Mouse (Mus musculus) CD4-positive helper T cell, adult 2 months (primary cell): ENCODE measurements at regions not wholly inside any gene's neighbourhood (a gene's known extent, or its start where the extent isn't known, plus 50 kb on each side); places are given as distances from the start of the nearest gene placed in this dataset.

Source experiments
- DNase-seq: peaks from one replicate; pipeline ENCODE4 v3.0.0-alpha.2; 2012; ENCODE audit warnings: low read depth, missing footprints, low spot score

DNA sequence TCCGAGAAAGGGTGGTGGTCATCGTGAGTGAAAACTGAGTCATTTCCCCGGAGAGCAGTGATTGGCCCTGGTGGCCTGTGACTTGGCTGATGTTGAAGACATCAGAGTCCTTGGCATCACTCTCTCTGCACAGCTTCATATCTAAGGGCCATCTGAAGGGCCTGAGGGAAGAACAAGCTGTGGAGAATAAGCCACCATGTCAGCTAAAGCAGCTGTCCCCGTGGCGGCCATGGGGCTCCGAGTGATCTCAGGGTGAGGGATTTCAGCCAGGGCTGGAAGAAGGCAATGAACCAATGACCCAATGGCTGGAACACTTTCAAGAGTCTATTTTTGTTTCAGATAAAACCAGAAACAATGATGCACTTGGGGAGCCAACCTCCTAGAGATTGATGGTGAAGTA lies 62.2 kb downstream of the Ttc32 start:
- DNase-seq: no peak

- DNase-seq: no peak
Measured at GRCm38 (mm10) chr12:9095061-9095460, 65.3 kb downstream of the Ttc32 start.

GRCm38 (mm10) chr12:9106416-9106815 lies 76.6 kb downstream of the Ttc32 start:
- DNase-seq: no peak

DNA sequence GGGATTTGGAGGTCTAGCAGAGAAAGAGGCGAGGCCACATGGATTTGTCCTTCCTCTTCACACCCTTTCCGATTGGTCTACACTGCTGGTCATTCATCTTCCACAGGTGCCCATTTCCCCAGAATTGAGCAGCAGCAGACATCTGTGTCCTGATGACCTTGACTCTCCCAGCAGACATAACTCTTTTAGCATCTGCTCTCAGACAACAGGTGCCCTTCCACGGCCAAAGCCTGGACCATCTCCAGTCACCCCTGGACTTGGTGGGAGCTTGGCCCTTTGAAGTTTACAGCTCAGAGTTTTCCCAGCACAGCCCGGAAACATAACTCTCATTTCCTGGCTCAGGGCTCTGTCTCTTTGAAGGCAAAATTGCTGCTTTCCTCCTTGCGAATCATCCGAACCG lies 80.0 kb downstream of the Ttc32 start:
- no peak for DNase-seq

DNA sequence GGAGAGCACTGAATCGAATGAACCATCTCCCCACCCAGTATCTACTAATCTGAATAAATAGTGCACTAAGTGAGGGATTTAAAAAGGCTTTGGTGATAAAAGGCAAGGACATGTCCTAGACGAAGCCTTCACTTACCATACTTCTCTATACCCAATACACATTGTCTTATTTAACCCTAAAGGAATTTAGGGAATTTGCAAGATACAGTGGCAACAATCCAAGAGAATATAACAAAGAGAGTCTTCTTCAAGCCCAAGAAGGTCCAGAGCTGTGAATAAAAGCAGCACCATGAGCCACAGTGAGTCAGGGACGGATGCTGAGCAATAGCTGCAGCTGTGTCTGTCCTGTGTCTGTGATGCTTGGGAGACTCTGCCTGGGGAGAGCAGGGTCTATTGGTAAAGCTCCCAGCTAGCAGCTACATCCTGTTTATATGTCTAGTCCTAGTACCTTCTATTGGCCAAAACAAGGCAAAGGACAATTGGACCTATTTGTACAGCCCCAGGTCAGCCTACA lies 82.4 kb downstream of the Ttc32 start:
- no peak for DNase-seq

GRCm38 (mm10) chr12:9113652-9114051 lies 83.9 kb downstream of the Ttc32 start:
- no peak for DNase-seq

DNA sequence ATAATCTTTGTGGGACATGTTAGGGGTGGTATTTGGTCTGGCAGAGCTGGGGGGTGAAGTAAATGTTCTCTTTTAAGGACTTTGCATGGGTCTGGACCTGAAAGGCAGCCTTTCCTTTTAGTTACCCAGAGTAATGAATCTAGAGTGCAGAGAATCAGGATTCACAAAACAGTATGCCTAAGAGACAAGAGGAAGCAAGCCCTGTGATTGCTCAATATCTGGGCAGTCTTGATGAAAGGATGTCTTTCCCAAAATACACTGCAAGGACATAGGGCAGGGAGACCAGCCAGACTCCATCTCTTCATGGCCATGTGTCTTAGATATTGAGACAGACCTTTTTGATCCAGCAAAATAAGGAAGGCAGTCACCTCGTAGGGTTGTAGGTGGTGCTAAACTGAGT lies 84.3 kb downstream of the Ttc32 start:
- no peak for DNase-seq

- DNase-seq: no peak
Measured at GRCm38 (mm10) chr12:9118576-9118975, 88.8 kb downstream of the Ttc32 start.

DNA sequence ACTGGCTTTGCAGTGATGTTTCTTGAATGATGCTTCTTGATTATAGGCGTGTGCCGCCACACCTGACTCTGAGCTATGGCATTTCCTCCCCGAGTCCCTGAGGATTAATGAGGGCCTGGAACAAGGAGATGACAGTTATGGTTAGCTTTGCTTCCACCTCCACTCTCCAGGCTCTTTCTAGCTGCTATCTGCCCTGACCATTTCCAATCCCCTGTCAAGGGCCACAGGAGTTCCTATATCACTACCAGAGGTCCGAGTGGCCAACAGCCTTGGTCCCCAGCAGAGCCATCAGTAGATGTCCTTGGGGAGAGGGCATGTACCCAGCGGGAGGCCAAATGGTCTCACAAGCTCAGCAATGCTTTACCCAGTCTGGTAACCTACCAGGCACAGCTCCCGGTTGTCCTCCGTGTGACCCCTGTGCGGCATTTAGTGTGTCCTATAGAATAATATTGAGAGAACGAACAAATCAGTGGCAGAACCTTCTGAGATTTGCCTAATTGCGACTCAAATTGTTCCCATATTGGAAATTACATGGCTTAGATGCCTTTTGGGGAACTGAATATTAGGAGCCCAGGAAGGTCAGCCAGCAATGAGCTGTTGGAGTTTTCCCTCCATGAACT lies 98.2 kb downstream of the Ttc32 start:
- DNase-seq: no peak

DNA sequence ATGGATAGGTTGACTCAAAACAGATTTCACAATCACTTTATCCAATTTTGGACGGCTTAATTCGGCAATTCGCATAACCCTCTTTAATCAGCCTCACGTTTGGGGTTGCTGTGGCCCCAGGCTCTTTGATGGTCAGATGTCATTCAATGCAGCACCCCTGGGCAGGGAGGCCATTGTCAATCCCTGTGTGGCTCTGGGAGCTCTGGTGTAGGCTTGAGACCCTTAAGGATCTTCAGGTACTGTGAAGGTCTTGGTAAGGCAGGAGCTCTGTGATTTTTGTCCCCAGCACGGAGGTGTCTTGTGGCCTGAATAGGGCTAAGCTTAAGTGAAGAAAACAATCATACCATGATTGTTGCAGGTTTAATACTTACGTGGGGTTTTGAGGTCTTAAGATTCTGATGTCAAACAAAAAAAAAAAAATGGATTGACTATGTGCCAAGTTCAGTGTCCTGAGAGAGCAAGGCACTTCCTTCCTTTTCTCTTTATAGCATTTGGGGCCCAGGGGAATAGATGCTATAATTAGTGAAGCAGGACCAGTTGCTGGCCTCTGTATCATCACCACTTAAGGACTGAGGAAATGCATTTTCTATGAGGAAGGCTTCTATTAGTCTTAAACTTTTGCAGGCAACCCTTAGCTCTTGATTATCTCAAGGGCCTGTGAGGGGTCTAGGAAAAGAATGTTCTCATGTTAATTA lies 98.9 kb downstream of the Ttc32 start:
- DNase-seq: no peak

DNA sequence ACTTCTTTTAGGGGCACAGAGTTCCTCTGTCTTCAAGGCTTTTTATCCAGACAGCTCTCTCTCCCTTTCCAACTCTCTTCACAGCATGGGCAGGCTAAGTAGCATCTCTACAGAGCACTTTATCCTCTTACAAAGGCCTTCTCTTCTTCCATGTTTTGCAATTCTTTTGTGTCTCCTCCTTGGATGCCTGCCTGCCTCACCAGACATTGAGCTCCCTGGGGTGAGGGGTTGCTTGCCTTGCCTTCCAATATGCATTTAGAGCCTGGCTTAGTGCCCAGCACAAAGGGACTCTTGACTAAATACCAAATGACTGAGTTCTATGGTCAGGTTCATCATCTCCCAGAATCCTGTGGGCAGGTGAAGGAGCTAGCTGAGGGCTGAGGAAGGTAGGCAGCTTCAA lies 102.8 kb downstream of the Ttc32 start:
- DNase-seq: no peak

- no peak for DNase-seq
Measured at GRCm38 (mm10) chr12:9133890-9134870, 104.4 kb downstream of the Ttc32 start.

DNA sequence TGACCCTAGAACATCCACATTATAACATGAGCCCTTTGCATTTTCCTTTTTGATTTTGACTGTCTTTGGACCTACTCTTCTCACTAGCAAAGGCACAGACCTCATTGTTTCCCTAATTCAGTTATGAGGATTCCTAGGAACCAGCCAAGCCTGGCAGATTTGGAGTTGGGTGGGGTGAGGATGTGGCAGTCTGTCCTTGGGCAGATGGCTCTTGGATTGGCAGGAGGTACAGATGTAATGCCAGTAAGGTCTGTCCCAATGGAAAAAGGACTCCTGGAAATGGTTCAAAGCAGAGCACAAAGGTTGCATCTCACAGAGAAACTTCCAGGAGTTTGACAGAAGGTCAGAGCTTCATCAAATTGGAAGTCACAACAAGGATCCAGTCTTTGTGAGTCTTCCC lies 121.2 kb downstream of the Ttc32 start:
- no peak for DNase-seq

- no peak for DNase-seq
Measured at GRCm38 (mm10) chr12:9151426-9151825, 121.6 kb downstream of the Ttc32 start.

- no peak for DNase-seq
Measured at GRCm38 (mm10) chr12:9154491-9154890, 124.7 kb downstream of the Ttc32 start.

DNA sequence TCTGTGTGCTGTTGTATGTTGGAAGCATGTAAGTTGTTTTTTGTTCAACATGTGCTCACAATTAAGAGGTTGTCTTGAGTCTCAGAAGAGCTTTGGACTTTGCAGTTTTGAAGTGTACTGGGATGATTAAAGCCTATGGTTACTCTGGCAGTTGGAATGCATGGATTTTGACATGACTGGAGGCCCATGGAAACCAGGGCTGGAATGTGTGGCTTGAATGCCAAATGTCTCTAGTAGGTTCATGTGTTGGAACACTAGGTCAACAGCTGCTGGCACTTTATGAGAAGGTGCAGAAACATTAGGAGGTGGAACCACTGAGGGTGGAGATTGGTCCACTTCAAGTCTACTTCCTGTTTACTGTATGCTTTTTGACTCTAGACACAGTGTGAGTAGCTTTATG lies 127.0 kb downstream of the Ttc32 start:
- DNase-seq: no peak

DNA sequence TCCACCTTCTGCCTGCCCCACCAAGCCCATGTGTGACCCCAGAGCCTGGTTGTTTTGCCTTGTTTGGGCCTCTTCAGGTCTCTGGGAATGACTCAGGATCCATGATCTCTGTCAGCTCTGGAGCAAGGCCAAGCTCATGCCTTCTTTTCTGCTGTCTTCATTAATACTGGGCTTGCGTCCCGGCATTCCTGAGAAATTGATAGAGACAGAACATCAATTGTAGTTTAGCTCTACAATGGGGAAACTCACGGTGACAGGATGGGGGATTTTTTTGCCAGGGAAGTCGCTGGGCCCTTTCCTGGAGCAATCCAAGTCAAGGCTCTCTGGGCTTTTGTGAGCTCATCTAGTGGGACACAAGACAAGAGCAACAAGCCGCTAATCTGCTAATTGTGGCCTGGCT lies 129.0 kb downstream of the Ttc32 start:
- DNase-seq: no peak

GRCm38 (mm10) chr12:9165367-9165940 lies 135.7 kb downstream of the Ttc32 start:
- no peak for DNase-seq

DNA sequence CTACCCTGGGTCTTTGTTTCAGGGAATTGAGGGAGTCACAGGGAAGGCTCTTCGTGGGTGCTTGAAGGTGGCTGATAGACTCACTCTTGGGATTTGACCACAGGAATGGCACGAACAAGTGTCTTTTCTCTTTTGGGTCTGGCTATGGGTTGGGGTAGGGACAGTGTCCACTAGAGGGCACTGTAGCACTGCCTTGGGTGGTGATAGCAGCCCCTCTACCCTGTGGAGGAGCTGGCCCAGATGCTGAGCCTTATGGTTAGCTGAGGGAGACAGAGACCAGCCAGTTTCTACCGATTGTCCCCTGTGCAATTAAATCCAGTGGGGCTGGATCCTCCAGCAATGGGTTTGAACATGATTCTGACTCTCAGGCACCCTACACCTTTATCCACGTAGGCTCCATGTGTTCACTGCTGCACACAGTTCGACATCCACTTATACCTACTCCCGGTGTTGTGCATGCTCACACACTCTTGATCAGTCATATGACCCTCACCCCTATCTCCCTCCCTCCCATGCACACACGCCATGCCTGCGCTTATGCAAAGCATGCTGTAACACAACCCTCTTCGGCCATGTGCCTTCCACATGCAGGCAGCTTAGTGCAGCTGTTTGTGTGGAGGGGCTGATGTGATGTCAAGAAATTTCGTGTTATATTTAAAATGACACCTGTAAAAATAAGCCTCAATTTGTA lies 136.6 kb downstream of the Ttc32 start:
- no peak for DNase-seq

DNA sequence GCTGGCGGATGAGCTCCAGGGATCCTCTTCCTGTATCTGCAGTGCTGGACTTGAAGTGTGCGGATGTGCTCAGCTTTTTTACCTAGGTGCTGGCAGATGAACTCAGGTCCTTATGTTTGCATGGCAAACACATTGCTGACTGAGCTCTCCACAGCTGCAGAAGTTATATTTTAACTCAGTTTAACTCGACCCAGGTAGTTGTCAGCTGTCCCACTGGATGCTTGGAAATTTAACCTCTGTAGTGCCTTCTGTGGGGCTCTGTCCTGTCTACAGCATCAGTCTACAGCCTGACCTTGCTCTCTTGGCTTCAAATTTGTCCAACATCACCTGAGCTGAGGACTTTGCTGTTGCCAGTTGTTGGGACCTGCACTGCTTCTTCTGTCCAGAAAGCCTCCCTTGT lies 139.2 kb downstream of the Ttc32 start:
- no peak for DNase-seq

DNA sequence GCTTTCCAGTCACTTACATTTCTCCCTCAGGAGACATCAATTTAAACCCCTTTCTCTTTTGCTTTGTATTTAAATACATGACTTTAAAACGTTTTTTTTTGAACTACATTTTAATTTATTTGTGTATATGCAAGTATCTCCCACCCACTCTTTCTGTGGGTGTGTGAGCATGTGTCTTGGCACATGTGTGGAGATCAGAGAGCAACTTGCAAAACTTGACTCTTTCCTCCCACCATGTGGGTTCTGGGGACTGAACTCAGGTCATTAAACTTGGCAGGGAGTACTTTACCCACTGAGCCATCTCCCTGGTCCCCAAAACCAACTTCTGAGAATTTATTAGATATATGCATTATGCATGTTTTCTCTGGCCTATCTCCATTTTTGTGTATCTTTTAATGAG lies 143.9 kb downstream of the Ttc32 start:
- no peak for DNase-seq
